Mouse (Mus musculus) erythroblast, adult 5-6 weeks (primary cell): ENCODE measurements around the gene Cyp4f18. TPM values are rescaled to one million over a fixed set of nuclear protein-coding genes. Genes with fewer than 3 reads are reported as not detected.
A peak's percentile ranks its signal among the peaks of the same experiment; 100 is the strongest.
"Not testable (repeated sequence)": the region's sequence is repeated elsewhere in the genome, so short reads cannot be mapped to it uniquely, and the experiment has no call there.

Experiments
- ATAC-seq: replicated peaks from 2 replicates; pipeline ENCODE4 v1.8.0; 2016; ENCODE audit warnings: moderate number of reproducible peaks, mild to moderate bottlenecking, moderate TSS enrichment, inconsistent platforms; ENCODE audit not compliant: poor library complexity, low FRiP score, severe bottlenecking
- total RNA-seq, 2 experiments: library from RNA; stranded (forward) in 1 of 2; stranded (reverse) in 1 of 2; fragments of 150-400 nt in 1 of 2; fragments of 200-764, 138-1000 nt in 1 of 2; gene quantifications; 2 replicates each; pipeline versions ENCODE4 v1.2.3 to v1.2.4; 2015 to 2017; ENCODE audit warnings: low replicate concordance in 2 of 2

Gene Cyp4f18
- total RNA-seq, 2 experiments from 2014 or later: 10.3 to 25.2 TPM

- no peak for ATAC-seq
These were observed 24.8 kb downstream of the Cyp4f18 start for GRCm38 (mm10) chr8:71984601-71985000.

- ATAC-seq: no peak
These were observed 28.0 kb downstream of the Cyp4f18 start for GRCm38 (mm10) chr8:71981456-71981855.

- ATAC-seq: no peak
These were observed 28.4 kb downstream of the Cyp4f18 start for GRCm38 (mm10) chr8:71981032-71981431.

- ATAC-seq: no peak
These were observed 35.2 kb downstream of the Cyp4f18 start for GRCm38 (mm10) chr8:71974211-71974610.

- ATAC-seq: peak; percentile 70
These were observed 37.5 kb downstream of the Cyp4f18 start for GRCm38 (mm10) chr8:71971945-71972344.

GRCm38 (mm10) chr8:71968636-71969035 lies 40.8 kb downstream of the Cyp4f18 start:
- no peak for ATAC-seq

- no peak for ATAC-seq
These were observed 41.3 kb downstream of the Cyp4f18 start for GRCm38 (mm10) chr8:71968100-71968499.

GRCm38 (mm10) chr8:71967261-71967660 lies 42.2 kb downstream of the Cyp4f18 start:
- no peak for ATAC-seq

GRCm38 (mm10) chr8:71966411-71966810 lies 43.0 kb downstream of the Cyp4f18 start:
- no peak for ATAC-seq

GRCm38 (mm10) chr8:71965166-71965565 lies 44.3 kb downstream of the Cyp4f18 start:
- ATAC-seq: no peak

GRCm38 (mm10) chr8:71964051-71964450 lies 45.4 kb downstream of the Cyp4f18 start:
- no peak for ATAC-seq

GRCm38 (mm10) chr8:71961796-71962195 lies 47.6 kb downstream of the Cyp4f18 start:
- ATAC-seq: no peak

- no peak for ATAC-seq
These were observed 48.9 kb downstream of the Cyp4f18 start for GRCm38 (mm10) chr8:71960483-71960882.

GRCm38 (mm10) chr8:71954666-71955065 lies 54.8 kb downstream of the Cyp4f18 start:
- no peak for ATAC-seq

GRCm38 (mm10) chr8:71952961-71953700 lies 56.3 kb downstream of the Cyp4f18 start:
- not testable (repeated sequence) for ATAC-seq

- ATAC-seq: no peak
These were observed 56.9 kb downstream of the Cyp4f18 start for GRCm38 (mm10) chr8:71952489-71952888.

- ATAC-seq: no peak
These were observed 57.8 kb downstream of the Cyp4f18 start for GRCm38 (mm10) chr8:71951436-71952161.

- peak; percentile 100 for ATAC-seq
These were observed 58.8 kb downstream of the Cyp4f18 start, which contains the start of gene Zfp961 for GRCm38 (mm10) chr8:71950482-71951221. TSS of gene Zfp961 (plus strand) at chr8:71951038.

- ATAC-seq: no peak
These were observed 60.8 kb downstream of the Cyp4f18 start for GRCm38 (mm10) chr8:71948624-71949023.

GRCm38 (mm10) chr8:71941776-71942175 lies 67.7 kb downstream of the Cyp4f18 start:
- no peak for ATAC-seq
